Mouse (Mus musculus) ES-E14 (cell line): ENCODE measurements around the gene Kxd1.

Source experiments
- CHD2 ChIP-seq: IDR thresholded peaks from 2 replicates; pipeline ENCODE4 v1.6.1; 2014; ENCODE audit warnings: mild to moderate bottlenecking, low read depth, low read length, inconsistent platforms
- HCFC1 ChIP-seq: IDR thresholded peaks from 2 replicates; pipeline ENCODE4 v1.6.1; 2012; ENCODE audit warnings: low read length, inconsistent platforms, borderline replicate concordance; ENCODE audit not compliant: insufficient read depth
- MAFK ChIP-seq: IDR thresholded peaks from 2 replicates; pipeline ENCODE4 v1.6.1; 2014; ENCODE audit warnings: mild to moderate bottlenecking, low read depth, low read length, inconsistent platforms; ENCODE audit not compliant: insufficient read depth
- ZNF384 ChIP-seq: IDR thresholded peaks from 2 replicates; pipeline ENCODE4 v1.6.1; 2012; ENCODE audit warnings: low read depth, low read length, inconsistent platforms

GRCm38 (mm10) chr8:70512253-70512903 is 15.4 kb downstream of the Kxd1 start:
- TF ChIP-seq HCFC1 (no peak), MAFK (no peak), CHD2 (no peak), ZNF384 (peak; percentile 43; the same call in 1 of the 2 replicates)
